Mouse (Mus musculus) myocyte (in vitro differentiated cells): ENCODE results near the gene Klhl25. TPM values are rescaled to one million over a fixed set of nuclear protein-coding genes. Genes with fewer than 3 reads are reported as not detected.

Experiments used
- H3K27me3 ChIP-seq: one replicate; pipeline ENCODE4 v1.6.1; 2011; ENCODE audit not compliant: control insufficient read depth, insufficient read depth, insufficient read length
- H3K36me3 ChIP-seq: one replicate; pipeline ENCODE4 v1.6.1; 2011; ENCODE audit not compliant: control insufficient read depth, insufficient read depth
- H3K4me2 ChIP-seq: one replicate; pipeline ENCODE4 v1.6.1; 2011; ENCODE audit warnings: low read depth, control low read depth
- H3K4me3 ChIP-seq: one replicate; pipeline ENCODE4 v1.5.1; 2011; ENCODE audit warnings: mild to moderate bottlenecking, control low read depth, moderate library complexity
- H3K79me2 ChIP-seq: one replicate; pipeline ENCODE4 v1.6.1; 2011; ENCODE audit not compliant: control insufficient read depth, insufficient read depth
- H3ac ChIP-seq: one replicate; pipeline ENCODE4 v1.6.1; 2011; ENCODE audit not compliant: control insufficient read depth, insufficient read length
- CEBPB ChIP-seq: IDR thresholded peaks from 2 replicates; pipeline ENCODE4 v1.6.1; 2011; ENCODE audit warnings: mild to moderate bottlenecking, moderate library complexity; ENCODE audit not compliant: poor library complexity, insufficient read depth, severe bottlenecking
- E2F4 ChIP-seq: IDR thresholded peaks from one replicate; pipeline ENCODE4 v1.6.1; 2011; ENCODE audit warnings: mild to moderate bottlenecking, control low read depth, moderate library complexity; ENCODE audit not compliant: insufficient read depth
- MAX ChIP-seq: IDR thresholded peaks from one replicate; pipeline ENCODE4 v1.6.1; 2011; ENCODE audit warnings: low read depth, mild to moderate bottlenecking, control low read depth
- MYOD1 ChIP-seq, 3 experiments: IDR thresholded peaks; one replicate each; pipeline ENCODE4 v1.6.1; 2011; ENCODE audit warnings: control low read depth in 2 of 3, low read depth in 2 of 3, mild to moderate bottlenecking in 2 of 3, moderate library complexity in 1 of 3; ENCODE audit not compliant: insufficient read length in 2 of 3, control insufficient read depth in 1 of 3
- MYOG ChIP-seq, 3 experiments: IDR thresholded peaks; one replicate each; pipeline ENCODE4 v1.6.1; 2011; ENCODE audit warnings: control low read depth in 2 of 3, low read depth in 2 of 3, mild to moderate bottlenecking in 2 of 3; ENCODE audit not compliant: insufficient read length in 2 of 3, control insufficient read depth in 1 of 3, insufficient read depth in 1 of 3
- POLR2A ChIP-seq: IDR thresholded peaks from one replicate; pipeline ENCODE4 v1.6.1; 2011; ENCODE audit warnings: low read depth, mild to moderate bottlenecking, control low read depth, moderate library complexity; ENCODE audit not compliant: insufficient read length
- POLR2AphosphoS2 ChIP-seq: IDR thresholded peaks from one replicate; pipeline ENCODE4 v1.6.1; 2011; ENCODE audit warnings: low read depth, control low read depth; ENCODE audit not compliant: insufficient read length
- REST ChIP-seq: IDR thresholded peaks from one replicate; pipeline ENCODE4 v1.6.1; 2011; ENCODE audit warnings: mild to moderate bottlenecking, control low read depth, moderate library complexity; ENCODE audit not compliant: insufficient read depth, insufficient read length
- SRF ChIP-seq: IDR thresholded peaks from one replicate; pipeline ENCODE4 v1.6.1; 2011; ENCODE audit warnings: low read depth; ENCODE audit not compliant: control insufficient read depth, insufficient read length
- TCF12 ChIP-seq: IDR thresholded peaks from one replicate; pipeline ENCODE4 v1.6.1; 2011; ENCODE audit warnings: mild to moderate bottlenecking, control low read depth; ENCODE audit not compliant: poor library complexity, insufficient read depth, severe bottlenecking
- TCF3 ChIP-seq: IDR thresholded peaks from one replicate; pipeline ENCODE4 v1.6.1; 2011; ENCODE audit warnings: low read depth, control low read depth; ENCODE audit not compliant: insufficient read length
- USF1 ChIP-seq: IDR thresholded peaks from one replicate; pipeline ENCODE4 v1.6.1; 2011; ENCODE audit warnings: low read depth, mild to moderate bottlenecking, control low read depth, moderate library complexity
- polyA plus RNA-seq: library from polyadenylated mRNA; unstranded; fragments of >200 nt; fragmentation: generic; extraction: Trizol; gene quantifications from one replicate; pipeline ENCODE4 v1.2.1, GENCODE M21; 2012; ENCODE audit warnings: missing spikeins

Klhl25 gene
- polyA plus RNA-seq, 1 experiment = 14.6 TPM

GRCm38 (mm10) chr7:75851290-75851689, 3.2 kb downstream of the Klhl25 start:
- Histone ChIP-seq H3K4me3 (no peak overlapping the region), H3K79me2 (peaks cover 29% of the 10 kb centered on the region), H3K4me2 (no peak overlapping the region), H3K36me3 (no peaks in the 10 kb centered on the region), H3ac (no peak overlapping the region), H3K27me3 (no peaks in the 10 kb centered on the region)
- no peak for TF ChIP-seq TCF3
- TF ChIP-seq E2F4 = no peak
- no peak for TF ChIP-seq POLR2AphosphoS2
- no peak for TF ChIP-seq REST
- no peak for TF ChIP-seq CEBPB
- no peak for TF ChIP-seq USF1

- no peaks in the 10 kb centered on the region for H3K36me3 ChIP-seq
- H3K4me3 ChIP-seq = no peak overlapping the region
- no peaks in the 10 kb centered on the region for H3K27me3 ChIP-seq
- peaks cover 31% of the 10 kb centered on the region for H3K79me2 ChIP-seq
- H3K4me2 ChIP-seq = peak overlapping the region; percentile 12
- TF ChIP-seq REST = no peak
- no peak for TF ChIP-seq SRF
- no peak overlapping the region for H3ac ChIP-seq
Observed at GRCm38 (mm10) chr7:75852363-75852762, 4.3 kb downstream of the Klhl25 start.

- no peaks in the 10 kb centered on the region for H3K36me3 ChIP-seq
- peaks cover 35% of the 10 kb centered on the region for H3K79me2 ChIP-seq
- TF ChIP-seq MAX (no peak), CEBPB (no peak), E2F4 (no peak), MYOG (IDR thresholded peaks at IDR 0.05; ENCODE audit: control insufficient read depth in 1 of 3, insufficient read depth in 1 of 3, insufficient read length in 2 of 3, low read depth in 2 of 3) (no peak), REST (no peak), TCF12 (no peak), MYOD1 (IDR thresholded peaks at IDR 0.05; ENCODE audit: control insufficient read depth in 1 of 3, insufficient read length in 2 of 3, low read depth in 2 of 3) (no peak), POLR2A (no peak), TCF3 (no peak), USF1 (no peak), POLR2AphosphoS2 (no peak)
- H3K4me3 ChIP-seq = no peak overlapping the region
- peak overlapping the region; percentile 12 for H3K4me2 ChIP-seq
- no peak overlapping the region for H3ac ChIP-seq
- H3K27me3 ChIP-seq = no peaks in the 10 kb centered on the region
Observed at GRCm38 (mm10) chr7:75853171-75853830, 5.2 kb downstream of the Klhl25 start.

DNA sequence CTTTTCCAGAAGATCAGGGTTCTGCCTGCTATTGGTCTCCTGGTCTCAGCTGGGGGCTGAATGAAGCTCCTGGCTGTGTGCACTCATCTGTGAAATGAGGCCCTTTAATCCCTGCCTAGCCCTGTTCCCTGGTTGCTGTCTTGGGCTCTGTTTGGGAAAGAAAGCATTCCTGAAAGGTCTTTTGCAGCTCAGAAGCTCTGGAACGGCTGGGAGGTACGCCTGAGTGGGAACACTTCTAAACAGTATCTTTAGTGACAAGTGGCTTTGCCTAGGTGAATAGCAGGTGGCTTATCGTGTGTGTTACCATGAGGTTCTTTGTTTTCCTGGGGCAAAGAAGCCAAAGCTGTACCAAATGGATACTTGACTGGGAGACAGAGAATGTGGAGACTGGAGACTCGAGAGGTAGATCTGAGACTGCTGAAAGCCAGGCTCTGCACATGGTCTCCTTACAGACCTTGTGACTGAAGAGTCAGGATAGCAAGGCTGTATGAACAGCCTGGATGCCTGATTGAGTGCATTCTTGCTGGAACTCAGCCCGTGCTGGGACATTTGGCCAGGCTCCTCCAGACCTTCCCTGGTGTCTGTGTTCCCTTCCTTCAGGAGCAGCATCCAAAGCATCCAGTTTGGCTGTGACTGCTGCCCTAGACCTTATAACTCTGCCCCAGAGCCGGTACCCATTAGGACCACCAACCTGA, 6.3 kb downstream of the Klhl25 start:
- H3K36me3 ChIP-seq = no peaks in the 10 kb centered on the region
- H3K79me2 ChIP-seq = peaks cover 25% of the 10 kb centered on the region
- H3K4me2 ChIP-seq = no peak overlapping the region
- H3K27me3 ChIP-seq = no peaks in the 10 kb centered on the region
- H3K4me3 ChIP-seq = no peak overlapping the region
- TF ChIP-seq USF1 = no peak
- no peak for TF ChIP-seq CEBPB
- no peak for TF ChIP-seq POLR2A
- no peak for TF ChIP-seq REST
- TF ChIP-seq MAX = no peak
- TF ChIP-seq E2F4 = no peak
- no peak for TF ChIP-seq POLR2AphosphoS2
- no peak for TF ChIP-seq TCF3
- no peak for TF ChIP-seq TCF12
- no peak overlapping the region for H3ac ChIP-seq

DNA sequence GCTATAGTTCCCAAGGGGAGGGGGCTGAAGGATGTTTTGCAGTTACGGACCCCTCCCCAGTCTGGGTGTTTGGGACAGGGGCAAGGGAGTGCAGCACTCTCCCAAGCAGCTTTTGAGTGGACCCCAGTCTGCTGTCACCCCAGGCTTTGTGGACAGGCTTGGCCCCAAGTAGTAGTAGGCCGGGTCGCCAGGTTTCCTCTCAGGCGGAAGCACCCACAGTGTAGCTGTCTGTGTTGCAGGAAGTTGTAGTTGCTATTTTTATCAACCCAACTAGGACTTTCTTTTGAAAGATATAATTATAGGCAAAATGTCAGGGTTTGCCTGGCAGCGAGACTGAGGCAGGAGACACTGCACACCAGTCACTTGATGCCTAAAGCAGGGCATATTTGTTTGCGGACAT, 6.9 kb downstream of the Klhl25 start:
- no peak overlapping the region for H3K4me3 ChIP-seq
- TF ChIP-seq SRF = no peak
- TF ChIP-seq E2F4 = no peak
- no peak for TF ChIP-seq MYOD1 (IDR thresholded peaks at IDR 0.05; ENCODE audit: control insufficient read depth in 1 of 3, insufficient read length in 2 of 3, low read depth in 2 of 3)
- no peak for TF ChIP-seq POLR2AphosphoS2
- TF ChIP-seq POLR2A = no peak
- TF ChIP-seq TCF12 = no peak
- no peak for TF ChIP-seq USF1
- TF ChIP-seq CEBPB = no peak
- no peak for TF ChIP-seq MAX
- no peak for TF ChIP-seq MYOG (IDR thresholded peaks at IDR 0.05; ENCODE audit: control insufficient read depth in 1 of 3, insufficient read depth in 1 of 3, insufficient read length in 2 of 3, low read depth in 2 of 3)
- TF ChIP-seq REST = no peak
- TF ChIP-seq TCF3 = no peak
- H3K4me2 ChIP-seq = no peak overlapping the region
- no peaks in the 10 kb centered on the region for H3K36me3 ChIP-seq
- H3ac ChIP-seq = no peak overlapping the region
- H3K79me2 ChIP-seq = peaks cover 23% of the 10 kb centered on the region
- no peaks in the 10 kb centered on the region for H3K27me3 ChIP-seq
